Mouse (Mus musculus) heart, adult 8-10 months (tissue): ENCODE measurements around the gene Taf13. TPM values are rescaled to one million over a fixed set of nuclear protein-coding genes. Genes with fewer than 3 reads are reported as not detected.

Experiments used
- DNase-seq: peaks from one replicate; pipeline ENCODE4 v3.0.0; 2022; ENCODE audit warnings: low spot score
- microRNA-seq: library from miRNA; unstranded; fragments of <30 nt; microRNA quantifications from one replicate; pipeline ENCODE4 v1.2.0, GENCODE M21; 2022
- total RNA-seq, 4 experiments: library from RNA; stranded (reverse); gene quantifications; 2 replicates each; pipeline ENCODE4 v1.2.4; 2022

The Taf13 gene
- total RNA-seq, 4 experiments from 2014 or later: 13.2 to 17.9 (median 15.8) TPM

- no peak for DNase-seq
Measured at GRCm38 (mm10) chr3:108572309-108573010, 962 bp downstream of the Taf13 start.

- no peak for DNase-seq
Measured at GRCm38 (mm10) chr3:108574018-108574417, 2.5 kb downstream of the Taf13 start.

DNA sequence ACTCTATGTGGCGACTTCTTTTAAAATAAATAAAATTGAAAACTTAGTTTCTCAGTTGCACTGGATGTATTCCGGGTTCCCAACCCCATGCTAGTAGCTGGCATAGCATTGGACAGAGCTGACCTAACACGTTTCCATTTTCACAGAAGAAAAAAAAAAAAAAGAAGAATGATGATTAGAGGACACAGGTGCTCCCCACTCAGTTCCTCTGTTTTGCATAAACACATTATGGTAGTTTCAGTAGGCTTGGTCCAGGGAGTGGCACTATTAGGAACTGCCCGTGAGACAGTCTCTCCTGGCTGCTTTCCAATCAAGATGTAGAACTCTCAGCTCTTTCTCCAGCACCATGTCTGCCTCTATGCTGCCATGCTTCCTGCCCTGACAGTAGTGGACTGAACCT, 13.1 kb downstream of the Taf13 start:
- DNase-seq: no peak

- DNase-seq: no peak
Measured at GRCm38 (mm10) chr3:108588446-108588845, 16.9 kb downstream of the Taf13 start.

- DNase-seq: peak; percentile 93
Measured at GRCm38 (mm10) chr3:108590786-108591529, 19.5 kb downstream of the Taf13 start, which contains the start of gene Wdr47. Gene Wdr47, plus strand, starts transcription at chr3:108591279.

- no peak for DNase-seq
Measured at GRCm38 (mm10) chr3:108591530-108592522, 20.3 kb downstream of the Taf13 start.

- no peak for DNase-seq
Measured at GRCm38 (mm10) chr3:108608906-108609305, 37.4 kb downstream of the Taf13 start.

Small RNAs within 50 kb of the gene (microRNA-seq; reads per million reads assigned to microRNA genes)
- not detected for gene Gm22860

Other genes with a start within 250 kb of the Taf13 start
- gene Mybphl, start 206.8 kb upstream of the Taf13 start, total RNA-seq: 10 to 100 TPM; 42.7 to 64.1 (median 55.8) TPM
- gene Psrc1, start 187.9 kb upstream of the Taf13 start, total RNA-seq: under 1 TPM in 3 of 4 experiments, not detected in 1; 0.20 to 0.31 (median 0.22) TPM
- 10 to 100 TPM in 2 of 4 experiments, 1 to 10 TPM in 2; 7.4 to 10.9 (median 9.0) TPM for gene Celsr2, start 156.1 kb upstream of the Taf13 start, total RNA-seq
- gene Sars, start 126.5 kb upstream of the Taf13 start, total RNA-seq: 10 to 100 TPM; 76.6 to 83.9 (median 80.0) TPM
- gene 1700013F07Rik, start 37.5 kb upstream of the Taf13 start, total RNA-seq: not detected
- gene 5330417C22Rik, start 35.2 kb upstream of the Taf13 start, total RNA-seq: under 1 TPM in 2 of 4 experiments, not detected in 2; 0.16 to 0.20 TPM
- gene Tmem167b, start 9.2 kb upstream of the Taf13 start, total RNA-seq: 10 to 100 TPM; 28.6 to 29.7 (median 29.1) TPM
- 10 to 100 TPM in 2 of 4 experiments, 1 to 10 TPM in 2; 7.2 to 10.3 (median 8.9) TPM for gene Wdr47, start 19.6 kb downstream of the Taf13 start, total RNA-seq
- gene Clcc1, start 82.2 kb downstream of the Taf13 start, total RNA-seq: 10 to 100 TPM; 40.5 to 51.6 (median 47.0) TPM
- gene Gpsm2, start 150.6 kb downstream of the Taf13 start, total RNA-seq: 1 to 10 TPM in 1 of 4 experiments, under 1 TPM in 3; 0.41 to 1.3 (median 0.61) TPM
- under 1 TPM in 1 of 4 experiments, not detected in 3; 0.16 TPM for gene Aknad1, start 168.0 kb downstream of the Taf13 start, total RNA-seq